ENCODE assay signal across 8 mouse cellular contexts in genomic region chr10:81137252-81138130, GRCm38 (mm10). TPM values are rescaled to one million over a fixed set of nuclear protein-coding genes. Genes with fewer than 3 reads are reported as not detected.
DNase-seq lines count a peak whose midpoint lies in the region; ATAC-seq and TF ChIP-seq lines count a peak whose summit lies in the region.

No protein-coding gene starts in this region.

- peaks cover 62% of the 10 kb centered on the region for H3K4me1 ChIP-seq in E14TG2a.4 (replicated peaks; ENCODE audit: low read depth, low read length)
- peaks cover 61% of the 10 kb centered on the region for H3K4me1 ChIP-seq in forebrain, embryonic 12.5 days
- H3K4me1 ChIP-seq in liver, postnatal 0 days (ENCODE audit: insufficient read depth): peaks cover 55% of the 10 kb centered on the region
- peaks cover 43% of the 10 kb centered on the region for H3K4me1 ChIP-seq in neural tube, embryonic 14.5 days (ENCODE audit: control insufficient read depth, insufficient read depth, low read length)

- DNase-seq in c-Kit-positive CD71-positive TER-119-positive erythroid progenitor cells, embryonic 14.5 days (ENCODE audit: low spot score): peak; percentile 99
- peak; percentile 100 for DNase-seq in heart, postnatal 10 days
- peak; percentile 91 for DNase-seq in large intestine, adult 2 months (ENCODE audit: low read depth, low spot score)
- DNase-seq in liver, postnatal 0 days: peak; percentile 99
- peak; percentile 100 for DNase-seq in testis, postnatal 10 days (ENCODE audit: low spot score)

- no peaks in the 10 kb centered on the region for H3K9me3 ChIP-seq in E14TG2a.4 (ENCODE audit: low read length)
- H3K9me3 ChIP-seq in forebrain, embryonic 12.5 days: no peaks in the 10 kb centered on the region
- no peaks in the 10 kb centered on the region for H3K9me3 ChIP-seq in liver, postnatal 0 days (ENCODE audit: low read length)
- H3K9me3 ChIP-seq in neural tube, embryonic 14.5 days (ENCODE audit: control insufficient read depth, low read length): no peaks in the 10 kb centered on the region

- peak overlapping the region; percentile 97 for H3K27ac ChIP-seq in forebrain, embryonic 12.5 days
- peak overlapping the region; percentile 100 for H3K27ac ChIP-seq in liver, postnatal 0 days (ENCODE audit: low read depth)
- H3K27ac ChIP-seq in neural tube, embryonic 14.5 days (ENCODE audit: low read depth, low read length): peak overlapping the region; percentile 86

- peak overlapping the region; percentile 97 for H3K4me3 ChIP-seq in E14TG2a.4 (replicated peaks; ENCODE audit: low read length)
- H3K4me3 ChIP-seq in forebrain, embryonic 12.5 days (replicated peaks): peak overlapping the region; percentile 84
- peak overlapping the region; percentile 97 for H3K4me3 ChIP-seq in liver, postnatal 0 days (ENCODE audit: low read depth, low read length)
- peak overlapping the region; percentile 85 for H3K4me3 ChIP-seq in neural tube, embryonic 14.5 days (ENCODE audit: low read depth, low read length)

- no peak for TF ChIP-seq CTCF in E14TG2a.4 (conservative IDR thresholded peaks at IDR 0.05; ENCODE audit: low read length)
- TF ChIP-seq CTCF in liver, postnatal 0 days (IDR thresholded peaks at IDR 0.05; ENCODE audit: low read depth): no peak

- peak overlapping the region; percentile 100 for H3K4me2 ChIP-seq in forebrain, embryonic 12.5 days
- H3K4me2 ChIP-seq in liver, postnatal 0 days (ENCODE audit: low read depth, low read length): peak overlapping the region; percentile 98
- H3K4me2 ChIP-seq in neural tube, embryonic 14.5 days (ENCODE audit: low read depth, low read length): peak overlapping the region; percentile 73

- under 1% methylated on average over 81 of the region's 89 CpGs for WGBS in forebrain, embryonic 12.5 days
- 1% methylated on average over 89 of the region's 89 CpGs for WGBS in large intestine, adult 2 months
- WGBS in liver, postnatal 0 days (ENCODE audit: insufficient replicate concordance): under 1% methylated on average over 74 of the region's 89 CpGs
- WGBS in neural tube, embryonic 14.5 days: under 1% methylated on average over 44 of the region's 89 CpGs

- TF ChIP-seq EP300 in liver, postnatal 0 days (IDR thresholded peaks at IDR 0.05; ENCODE audit: low read depth): no peak

- H3K36me3 ChIP-seq in E14TG2a.4 (ENCODE audit: insufficient read depth, low read length): peaks cover 2% of the 10 kb centered on the region
- no peaks in the 10 kb centered on the region; the same call in 1 of the 2 replicates for H3K36me3 ChIP-seq in forebrain, embryonic 12.5 days (replicated peaks)
- H3K36me3 ChIP-seq in liver, postnatal 0 days (replicated peaks; ENCODE audit: insufficient read depth, low read length): peaks cover 14% of the 10 kb centered on the region
- H3K36me3 ChIP-seq in neural tube, embryonic 14.5 days (ENCODE audit: control insufficient read depth, insufficient read depth, low read length): no peaks in the 10 kb centered on the region

- intact Hi-C loops in heart, postnatal 10 days (cut with DNase I): loop anchor here (5.0 kb wide), 1 partner anchor 40 kb away; the partner anchor contains the start of gene Eef2

- peaks cover 5% of the 10 kb centered on the region; the same call in 1 of the 2 replicates for H3K27me3 ChIP-seq in E14TG2a.4 (ENCODE audit: insufficient read depth, low read length)
- peaks cover 35% of the 10 kb centered on the region for H3K27me3 ChIP-seq in forebrain, embryonic 12.5 days
- H3K27me3 ChIP-seq in liver, postnatal 0 days (ENCODE audit: insufficient read depth, low read length): no peaks in the 10 kb centered on the region
- peaks cover 17% of the 10 kb centered on the region for H3K27me3 ChIP-seq in neural tube, embryonic 14.5 days (ENCODE audit: control insufficient read depth, insufficient read depth, low read length)

- peak overlapping the region; percentile 91 for H3K9ac ChIP-seq in forebrain, embryonic 12.5 days
- H3K9ac ChIP-seq in liver, postnatal 0 days (replicated peaks): peak overlapping the region; percentile 100
- peak overlapping the region; percentile 92 for H3K9ac ChIP-seq in neural tube, embryonic 14.5 days (replicated peaks; ENCODE audit: low read depth, low read length)

- peak; percentile 94 for ATAC-seq in forebrain, embryonic 12.5 days (ENCODE audit: low FRiP score)
- ATAC-seq in liver, postnatal 0 days: peak; percentile 84
- ATAC-seq in neural tube, embryonic 14.5 days (ENCODE audit: low read depth): peak; percentile 90

RNA-seq across cellular contexts. Expression of gene Zbtb7a, which starts 2.5 kb away (rescaled TPM):
- 12.4 and 13.5 TPM in 2 replicates for polyA plus RNA-seq in forebrain, embryonic 12.5 days (2016; fragmentation: Nextera tagmentation; extraction: Ambion mirVana)
- total RNA-seq in heart, postnatal 10 days (2021): 10 to 100 TPM; 43.7 to 48.0 TPM
- 47.6 and 80.0 TPM in 2 replicates for polyA plus RNA-seq in large intestine, adult 2 months (2012; rRNA removed)
- polyA plus RNA-seq in liver, postnatal 0 days (2015; fragmentation: Nextera tagmentation; extraction: Ambion mirVana): 29.7 and 33.8 TPM in 2 replicates
- 11.0 and 12.6 TPM in 2 replicates for polyA plus RNA-seq in neural tube, embryonic 14.5 days (2014; fragmentation: Nextera tagmentation; extraction: Ambion mirVana)

RNA-seq across cellular contexts. Expression of gene Pias4, which starts 30.2 kb away (rescaled TPM):
- 51.6 and 52.9 TPM in 2 replicates for polyA plus RNA-seq in forebrain, embryonic 12.5 days (2016; fragmentation: Nextera tagmentation; extraction: Ambion mirVana)
- 10 to 100 TPM; 14.7 to 17.8 TPM for total RNA-seq in heart, postnatal 10 days (2021)
- polyA plus RNA-seq in large intestine, adult 2 months (2012; rRNA removed): 40.4 and 40.5 TPM in 2 replicates
- polyA plus RNA-seq in liver, postnatal 0 days (2015; fragmentation: Nextera tagmentation; extraction: Ambion mirVana): 14.6 and 16.1 TPM in 2 replicates
- 48.4 and 51.4 TPM in 2 replicates for polyA plus RNA-seq in neural tube, embryonic 14.5 days (2014; fragmentation: Nextera tagmentation; extraction: Ambion mirVana)

RNA-seq across cellular contexts. Expression of gene Map2k2, which starts 31.8 kb away (rescaled TPM):
- polyA plus RNA-seq in forebrain, embryonic 12.5 days (2016; fragmentation: Nextera tagmentation; extraction: Ambion mirVana): 208 and 210 TPM in 2 replicates
- 100 to 1,000 TPM; 129 to 131 TPM for total RNA-seq in heart, postnatal 10 days (2021)
- 212 and 265 TPM in 2 replicates for polyA plus RNA-seq in large intestine, adult 2 months (2012; rRNA removed)
- 93.2 and 93.9 TPM in 2 replicates for polyA plus RNA-seq in liver, postnatal 0 days (2015; fragmentation: Nextera tagmentation; extraction: Ambion mirVana)
- polyA plus RNA-seq in neural tube, embryonic 14.5 days (2014; fragmentation: Nextera tagmentation; extraction: Ambion mirVana): 219 and 228 TPM in 2 replicates

RNA-seq across cellular contexts. Expression of gene Creb3l3, which starts 38.8 kb away (rescaled TPM):
- polyA plus RNA-seq in forebrain, embryonic 12.5 days (2016; fragmentation: Nextera tagmentation; extraction: Ambion mirVana): 0.46 and 0.69 TPM in 2 replicates
- 1 to 10 TPM; 1.2 to 2.4 TPM for total RNA-seq in heart, postnatal 10 days (2021)
- 38.1 and 162 TPM in 2 replicates for polyA plus RNA-seq in large intestine, adult 2 months (2012; rRNA removed)
- polyA plus RNA-seq in liver, postnatal 0 days (2015; fragmentation: Nextera tagmentation; extraction: Ambion mirVana): 181 and 183 TPM in 2 replicates
- polyA plus RNA-seq in neural tube, embryonic 14.5 days (2014; fragmentation: Nextera tagmentation; extraction: Ambion mirVana): 0.15 and 0.61 TPM in 2 replicates

RNA-seq across cellular contexts. Expression of gene Eef2, which starts 38.9 kb away (rescaled TPM):
- polyA plus RNA-seq in forebrain, embryonic 12.5 days (2016; fragmentation: Nextera tagmentation; extraction: Ambion mirVana): 518 and 540 TPM in 2 replicates
- 1,000 to 10,000 TPM; 1,333 to 1,385 TPM for total RNA-seq in heart, postnatal 10 days (2021)
- 1,127 and 1,546 TPM in 2 replicates for polyA plus RNA-seq in large intestine, adult 2 months (2012; rRNA removed)
- polyA plus RNA-seq in liver, postnatal 0 days (2015; fragmentation: Nextera tagmentation; extraction: Ambion mirVana): 310 and 313 TPM in 2 replicates
- 373 and 452 TPM in 2 replicates for polyA plus RNA-seq in neural tube, embryonic 14.5 days (2014; fragmentation: Nextera tagmentation; extraction: Ambion mirVana)

Comparison
In these comparisons a context has a peak if more than half of its experiments do, and no peak if none do; other contexts are left out.
1. Peak in every context shown above with its lines: DNase-seq, ATAC-seq, H3K4me3 ChIP-seq and H3K27ac ChIP-seq.